Mouse (Mus musculus): Measurements from ENCODE around the gene Cdk19.
"Not testable (repeated sequence)": the region's sequence is repeated elsewhere in the genome, so short reads cannot be mapped to it uniquely, and the experiment has no call there.

The Cdk19 gene

DNA sequence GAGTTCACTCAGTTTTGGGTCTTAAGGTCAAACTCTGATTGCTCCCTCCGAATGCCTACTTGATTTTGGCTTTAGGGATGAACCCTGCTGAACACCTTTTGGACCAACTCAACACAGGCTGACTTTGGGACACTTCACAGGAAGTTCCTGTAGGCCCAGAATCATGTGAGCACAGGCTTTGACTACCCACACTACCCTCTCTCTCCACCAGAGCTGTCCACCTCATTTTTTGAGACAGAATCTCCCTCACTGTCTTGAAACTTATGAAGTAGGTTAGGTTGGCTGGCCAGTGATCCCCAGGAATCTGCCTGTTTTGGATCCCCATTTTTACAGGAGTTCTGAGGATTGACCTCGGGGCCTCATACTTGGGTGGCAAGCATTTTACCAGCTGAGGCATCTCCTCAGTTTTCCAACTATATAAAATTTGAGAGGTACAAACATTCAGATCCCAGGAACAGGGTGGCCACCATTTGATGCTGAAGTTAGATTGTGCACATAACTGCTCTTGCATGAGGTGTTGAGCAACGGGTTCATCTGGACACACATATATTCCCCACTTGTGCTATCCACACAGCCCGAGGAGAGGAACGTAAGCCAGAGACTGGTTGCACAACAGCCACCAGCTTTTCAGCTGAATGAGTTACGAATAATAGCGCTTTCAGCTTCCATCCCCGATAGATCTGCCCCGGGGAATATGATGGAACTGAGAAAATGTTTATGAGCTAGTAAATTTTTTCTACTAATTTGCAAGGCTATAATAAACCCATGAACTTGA, 184.9 kb downstream of the Cdk19 start:
- no peak for DNase-seq (ENCODE audit: low spot score)

DNA sequence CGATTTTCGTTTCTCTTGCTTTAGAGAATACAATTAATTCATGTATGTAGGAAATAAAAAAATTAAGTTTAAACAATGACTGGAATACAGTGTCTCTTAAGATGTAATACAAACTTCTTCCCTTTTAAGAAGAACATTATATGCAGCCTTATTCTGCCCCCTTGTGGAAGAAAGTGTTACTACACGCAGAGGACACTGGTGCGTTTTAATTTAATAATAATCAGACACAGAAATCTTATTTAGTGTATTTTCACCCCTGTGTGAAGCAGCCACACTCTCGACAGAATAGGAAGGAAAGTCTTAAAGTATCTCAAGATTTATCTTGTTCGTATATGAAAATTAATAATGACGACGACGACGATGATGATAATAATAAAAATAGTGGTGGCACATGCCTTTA, 185.6 kb downstream of the Cdk19 start:
- no peak for DNase-seq (ENCODE audit: low spot score)

DNA sequence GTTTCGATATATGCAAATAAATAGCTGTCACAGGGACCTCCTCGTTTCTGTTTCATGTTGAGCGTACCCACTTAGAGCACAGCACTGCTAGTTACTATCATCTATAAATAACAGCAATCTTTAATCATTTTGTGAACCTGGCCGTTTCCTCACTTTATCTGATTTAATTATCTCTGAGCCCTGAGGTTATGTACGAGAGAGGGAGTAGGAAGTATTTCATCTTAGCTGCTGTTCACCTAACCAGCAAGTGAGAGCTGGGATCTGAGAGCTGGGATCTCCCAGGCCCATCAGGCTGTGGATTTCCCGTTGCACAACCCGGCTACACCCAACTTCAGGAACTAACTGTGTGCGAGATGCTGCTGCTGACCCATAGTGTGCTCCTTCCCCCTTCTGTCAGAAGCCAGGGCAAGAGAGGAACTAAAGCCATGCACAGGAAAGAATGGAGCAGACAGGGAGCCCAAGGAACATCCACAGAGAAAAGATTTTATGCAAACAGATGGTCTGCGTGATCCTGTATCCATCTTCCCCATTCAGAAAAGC, 186.3 kb downstream of the Cdk19 start:
- no peak for DNase-seq (ENCODE audit: low spot score)

DNA sequence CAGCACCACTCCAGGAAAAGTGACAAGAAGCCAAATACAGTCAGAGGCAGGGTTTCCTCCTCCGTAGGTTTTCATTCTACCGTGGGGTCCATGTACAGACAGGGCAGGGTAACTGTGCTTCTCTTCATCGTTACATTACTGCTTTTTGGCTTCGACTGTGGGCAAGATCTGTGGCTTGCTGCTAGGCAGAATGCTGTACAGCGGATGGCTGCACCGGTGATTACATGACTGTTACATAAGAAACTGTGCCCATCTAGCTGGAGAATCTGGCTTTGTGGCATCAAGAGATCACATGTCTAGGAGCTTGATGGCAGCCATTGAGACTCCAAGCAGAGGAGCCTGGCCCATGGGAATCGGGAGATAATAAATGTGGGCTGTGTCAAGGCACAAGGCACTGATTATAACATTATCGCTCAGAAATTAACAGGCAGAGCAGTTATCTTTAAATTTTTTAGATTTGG, 187.0 kb downstream of the Cdk19 start:
- no peak for DNase-seq (ENCODE audit: low spot score)

DNA sequence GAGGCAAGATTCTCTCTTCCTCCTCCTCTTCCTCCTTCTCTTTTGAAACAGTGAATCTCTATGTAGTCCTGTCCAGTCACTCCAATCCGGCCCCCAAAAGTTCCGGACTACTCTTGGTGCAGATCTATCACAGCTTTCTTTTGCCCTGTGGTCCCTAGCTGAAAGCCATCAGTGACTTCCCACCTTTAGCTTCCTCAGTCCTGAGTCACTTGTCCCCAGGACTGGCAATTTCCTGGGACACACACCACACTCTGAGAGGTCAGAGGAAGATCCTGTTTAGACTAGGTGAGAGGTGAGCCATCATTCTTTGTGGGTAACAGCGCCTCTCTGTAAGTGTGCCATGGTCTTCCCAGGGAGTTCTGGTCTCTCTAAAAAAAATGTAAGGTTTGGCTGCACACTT, 187.6 kb downstream of the Cdk19 start:
- DNase-seq (ENCODE audit: low spot score), result no peak

DNA sequence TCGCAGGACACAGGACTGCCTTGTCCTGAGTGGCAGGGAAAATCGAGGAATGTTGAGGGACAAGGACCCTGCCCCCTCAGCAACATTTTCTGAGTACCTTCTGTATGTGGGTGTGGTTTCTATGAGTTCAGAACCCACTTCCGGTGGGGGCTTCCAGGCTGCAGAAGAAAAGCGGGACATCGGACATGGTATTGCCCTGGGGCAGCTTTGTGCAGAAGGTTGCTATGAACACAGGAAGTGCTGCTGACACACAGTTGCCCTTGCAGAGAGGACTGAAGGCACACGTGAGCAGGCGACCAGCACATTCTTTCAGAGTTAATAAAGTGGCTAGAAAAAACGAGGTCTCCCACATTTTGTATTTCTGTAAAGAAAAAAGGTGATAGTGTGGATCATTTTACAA, 188.2 kb downstream of the Cdk19 start:
- DNase-seq (ENCODE audit: low spot score), result no peak

DNA sequence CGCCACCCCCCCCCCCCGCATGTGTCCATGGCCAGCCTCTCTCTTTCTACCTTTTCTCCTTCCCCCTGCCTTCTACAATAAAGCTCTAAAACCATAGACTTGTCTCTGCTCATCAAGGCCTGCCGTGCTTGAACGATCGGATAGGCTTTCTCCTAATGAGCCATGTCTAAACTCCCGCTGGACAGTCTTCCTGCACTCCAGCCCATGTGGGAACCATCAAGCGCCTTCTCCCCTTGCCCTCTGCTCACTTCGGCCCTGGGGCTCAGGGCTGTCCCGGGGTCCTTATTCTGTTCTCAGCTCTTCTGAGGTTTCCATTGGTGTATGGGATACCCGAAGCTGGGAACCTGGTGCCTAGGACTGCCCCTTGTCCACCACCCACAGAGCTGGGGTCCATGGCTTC, 189.3 kb downstream of the Cdk19 start:
- no peak for DNase-seq (ENCODE audit: low spot score)

DNA sequence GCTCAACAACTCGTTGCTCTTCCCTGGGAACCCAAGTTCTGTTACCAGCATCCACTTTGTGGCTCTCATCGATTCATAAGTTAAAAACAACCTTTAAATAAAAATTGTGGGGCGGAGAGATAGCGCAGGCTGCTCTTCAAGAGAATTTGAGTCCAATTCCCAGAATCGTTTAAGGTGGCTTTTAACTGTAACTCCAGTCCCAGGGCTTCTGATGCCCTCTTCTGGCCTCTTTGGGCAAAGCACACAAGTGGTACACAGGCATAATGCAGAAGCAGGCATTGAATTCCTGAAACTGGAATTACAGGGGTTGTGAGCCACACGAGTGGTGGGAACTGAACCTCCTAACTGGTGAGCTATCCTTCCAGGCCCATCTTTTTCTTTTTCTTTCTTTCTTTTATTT, 190.3 kb downstream of the Cdk19 start:
- no peak for DNase-seq (ENCODE audit: low spot score)

DNA sequence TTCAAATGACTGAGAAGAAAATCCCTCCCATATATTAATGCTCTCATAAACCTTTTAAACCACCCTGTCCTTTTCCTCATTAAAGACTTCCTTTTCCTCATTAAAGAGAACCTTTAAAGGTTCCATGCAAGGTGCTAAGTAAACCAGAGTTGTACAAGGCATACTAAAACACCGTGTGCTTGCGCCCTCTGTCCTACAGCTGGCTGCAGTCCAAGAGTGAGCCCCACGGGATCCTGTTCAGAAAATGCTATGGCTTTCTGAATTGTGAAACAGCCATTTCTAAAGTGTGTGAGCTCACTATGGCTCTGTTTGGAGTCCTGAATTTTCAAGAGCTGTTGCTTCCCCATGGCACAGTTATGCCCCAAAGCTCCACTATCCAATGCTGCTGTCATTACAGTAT, 191.3 kb downstream of the Cdk19 start:
- DNase-seq (ENCODE audit: low spot score), result no peak

DNA sequence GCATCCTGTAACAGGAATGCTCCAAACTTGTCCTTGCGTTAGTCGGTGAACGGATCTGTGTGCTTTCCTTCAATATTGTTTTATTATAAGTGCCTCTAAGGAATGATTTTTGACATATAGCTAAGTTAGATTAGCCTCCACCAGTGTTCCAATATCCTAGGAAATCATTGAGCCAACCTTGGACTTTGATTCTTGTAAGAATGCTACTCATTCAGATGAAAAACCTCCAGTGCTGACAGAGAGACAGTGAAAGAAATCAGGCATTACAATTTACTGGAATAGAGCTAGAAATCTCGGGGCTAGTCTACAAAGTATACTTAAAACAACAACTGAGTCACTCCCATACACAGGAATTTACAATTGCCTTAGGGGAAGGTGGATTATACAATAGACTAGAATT, 193.2 kb downstream of the Cdk19 start:
- not testable (repeated sequence) for DNase-seq (ENCODE audit: low spot score)

Measured in left cerebral cortex, adult 11 months (tissue).